Mouse (Mus musculus) hematopoietic stem cell, adult 5-6 weeks (primary cell): Measurements from ENCODE around the gene Fhl3. TPM values are rescaled to one million over a fixed set of nuclear protein-coding genes. Genes with fewer than 3 reads are reported as not detected.

Experiments used
- ATAC-seq, 2 experiments: fragments of 125-278 bp in 1 of 2; replicated peaks in 1 of 2; 2 replicates each; pipeline ENCODE4 v1.8.0; 2016 to 2017; ENCODE audit warnings: inconsistent platforms in 2 of 2, mild to moderate bottlenecking in 2 of 2, moderate number of reproducible peaks in 2 of 2, low read depth in 1 of 2, moderate TSS enrichment in 1 of 2; ENCODE audit not compliant: low FRiP score in 2 of 2, poor library complexity in 2 of 2, severe bottlenecking in 2 of 2, insufficient read depth in 1 of 2, low TSS enrichment in 1 of 2
- total RNA-seq: library from RNA; stranded (forward); fragments of 172-1452, 232-1000 nt; gene quantifications from 2 replicates; pipeline ENCODE4 v1.2.3, GENCODE M21; 2017

Gene Fhl3
- total RNA-seq, 1 experiment from 2014 or later, result 15.5 TPM

GRCm38 (mm10) chr4:124738013-124738412 lies 37.5 kb downstream of the Fhl3 start:
- ATAC-seq, result no peak

- no peak for ATAC-seq
Observed at GRCm38 (mm10) chr4:124738783-124739182, 38.3 kb downstream of the Fhl3 start.

- peak; percentile 89 to 95 for ATAC-seq
Observed at GRCm38 (mm10) chr4:124741376-124742343, 41.2 kb downstream of the Fhl3 start, which contains the start of gene Inpp5b. Gene Inpp5b (plus strand): TSS chr4:124741850.

- ATAC-seq, result no peak
Observed at GRCm38 (mm10) chr4:124742839-124743238, 42.3 kb downstream of the Fhl3 start.

GRCm38 (mm10) chr4:124746577-124746976 lies 46.1 kb downstream of the Fhl3 start:
- no peak for ATAC-seq

GRCm38 (mm10) chr4:124747851-124748250 lies 47.4 kb downstream of the Fhl3 start:
- ATAC-seq, result no peak

GRCm38 (mm10) chr4:124751300-124752250 lies 51.1 kb downstream of the Fhl3 start:
- ATAC-seq, result peak; percentile 98

GRCm38 (mm10) chr4:124752281-124753199 lies 52.0 kb downstream of the Fhl3 start:
- peak; percentile 43 to 51 for ATAC-seq

GRCm38 (mm10) chr4:124755526-124755925 lies 55.0 kb downstream of the Fhl3 start:
- no peak for ATAC-seq

Other genes with a start within 250 kb of the Fhl3 start
- gene 3100002H09Rik, start 89.9 kb upstream of the Fhl3 start, total RNA-seq, result not detected in 2 replicates
- not detected in 2 replicates for gene Pou3f1, start 43.9 kb upstream of the Fhl3 start, total RNA-seq
- gene Utp11, start 7.1 kb upstream of the Fhl3 start, total RNA-seq, result 77.8 and 93.4 TPM in 2 replicates
- gene Sf3a3, start 14.1 kb downstream of the Fhl3 start, total RNA-seq, result 118 and 153 TPM in 2 replicates
- gene Inpp5b, start 41.1 kb downstream of the Fhl3 start, total RNA-seq, result 33.5 and 42.3 TPM in 2 replicates
- gene Mtf1, start 101.4 kb downstream of the Fhl3 start, total RNA-seq, result 24.5 and 35.9 TPM in 2 replicates
- 37.7 and 54.7 TPM in 2 replicates for gene Yrdc, start 150.0 kb downstream of the Fhl3 start, total RNA-seq
- gene 1110065P20Rik, start 150.5 kb downstream of the Fhl3 start, total RNA-seq, result 6.4 and 7.6 TPM in 2 replicates
- gene Maneal, start 161.5 kb downstream of the Fhl3 start, total RNA-seq, result not detected in 2 replicates
- not detected in 2 replicates for gene Epha10, start 180.2 kb downstream of the Fhl3 start, total RNA-seq
- gene 9930104L06Rik, start 236.3 kb downstream of the Fhl3 start, total RNA-seq, result 14.3 and 15.4 TPM in 2 replicates
- gene Cdca8, start 238.6 kb downstream of the Fhl3 start, total RNA-seq, result 69.7 and 89.3 TPM in 2 replicates